Mouse (Mus musculus) cerebellum, postnatal 10 days (tissue): ENCODE measurements at regions not wholly inside any gene's neighbourhood (a gene's known extent, or its start where the extent isn't known, plus 50 kb on each side); places are given as distances from the start of the nearest gene placed in this dataset.
"Not testable (repeated sequence)": the region's sequence is repeated elsewhere in the genome, so short reads cannot be mapped to it uniquely, and the experiment has no call there.

ENCODE experiments used
- DNase-seq, 2 experiments: peaks; one replicate each; pipeline ENCODE4 v3.0.0; 2021; ENCODE audit warnings: mixed read lengths in 2 of 2

GRCm38 (mm10) chr6:22716864-22717557 lies 158.3 kb upstream of the Ptprz1 start:
- DNase-seq: no peak

- DNase-seq: no peak
Observed at GRCm38 (mm10) chr6:22716144-22716856, 159.0 kb upstream of the Ptprz1 start.

- DNase-seq: no peak
Observed at GRCm38 (mm10) chr6:22698187-22698586, 177.1 kb upstream of the Ptprz1 start.

- peak; percentile 92 to 95 for DNase-seq
Observed at GRCm38 (mm10) chr6:22688678-22689126, 186.6 kb upstream of the Ptprz1 start.

- DNase-seq: no peak
Observed at GRCm38 (mm10) chr6:22674586-22674929, 200.7 kb upstream of the Ptprz1 start.

- DNase-seq: no peak
Observed at GRCm38 (mm10) chr6:22673919-22674585, 201.2 kb upstream of the Ptprz1 start.

- no peak for DNase-seq
Observed at GRCm38 (mm10) chr6:22671524-22671923, 203.8 kb upstream of the Ptprz1 start.

- DNase-seq: no peak
Observed at GRCm38 (mm10) chr6:22668190-22668975, 206.9 kb upstream of the Ptprz1 start.

GRCm38 (mm10) chr6:22657401-22657800 lies 217.9 kb upstream of the Ptprz1 start:
- not testable (repeated sequence) for DNase-seq

GRCm38 (mm10) chr6:22640100-22640499 lies 235.2 kb upstream of the Ptprz1 start:
- DNase-seq: no peak

GRCm38 (mm10) chr6:22635141-22635540 lies 240.2 kb upstream of the Ptprz1 start:
- no peak for DNase-seq

- DNase-seq: no peak
Observed at GRCm38 (mm10) chr6:22634740-22635139, 240.6 kb upstream of the Ptprz1 start.

GRCm38 (mm10) chr6:22591592-22591991 lies 235.5 kb upstream of the Fam3c start:
- DNase-seq: no peak

GRCm38 (mm10) chr6:22584851-22585250 lies 228.8 kb upstream of the Fam3c start:
- DNase-seq: no peak

GRCm38 (mm10) chr6:22572925-22573324 lies 216.9 kb upstream of the Fam3c start:
- no peak for DNase-seq

GRCm38 (mm10) chr6:22567891-22568290 lies 211.8 kb upstream of the Fam3c start:
- DNase-seq: no peak

- DNase-seq: no peak
Observed at GRCm38 (mm10) chr6:22548296-22549245, 192.5 kb upstream of the Fam3c start.

- DNase-seq: no peak
Observed at GRCm38 (mm10) chr6:22541603-22542002, 185.6 kb upstream of the Fam3c start.

- DNase-seq: no peak
Observed at GRCm38 (mm10) chr6:22538254-22538653, 182.2 kb upstream of the Fam3c start.

GRCm38 (mm10) chr6:22524384-22524783 lies 168.3 kb upstream of the Fam3c start:
- no peak for DNase-seq

GRCm38 (mm10) chr6:22523582-22524234 lies 167.7 kb upstream of the Fam3c start:
- peak; percentile 4 to 6 for DNase-seq
